Mouse (Mus musculus) forebrain, postnatal 0 days (tissue): ENCODE results near the gene Sh3gl2. TPM values are rescaled to one million over a fixed set of nuclear protein-coding genes. Genes with fewer than 3 reads are reported as not detected.

Source experiments
- ATAC-seq: fragments of 200-750 bp; cut with Nextera tagmentation; 2 replicates; pipeline ENCODE4 v1.8.0; 2017; ENCODE audit warnings: mild to moderate bottlenecking, moderate library complexity
- DNase-seq: peaks from one replicate; pipeline ENCODE4 v3.0.0-alpha.2; 2015
- H3K27ac ChIP-seq: fragments of 300-500 bp; sonication (generic); 2 replicates; pipeline ENCODE4 v1.5.1; 2014; ENCODE audit warnings: low read depth, mild to moderate bottlenecking, antibody characterized with exemption, low read length, moderate library complexity, mixed read lengths
- H3K27me3 ChIP-seq: fragments of 300-500 bp; sonication (generic); 2 replicates; pipeline ENCODE4 v1.6.1; 2014; ENCODE audit warnings: mild to moderate bottlenecking, low read length, mixed read lengths; ENCODE audit not compliant: insufficient read depth
- H3K36me3 ChIP-seq: fragments of 300-500 bp; sonication (generic); 2 replicates; pipeline ENCODE4 v1.6.1; 2014; ENCODE audit warnings: mild to moderate bottlenecking, moderate library complexity; ENCODE audit not compliant: insufficient read depth
- H3K4me1 ChIP-seq: fragments of 300-500 bp; sonication (generic); 2 replicates; pipeline ENCODE4 v1.6.1; 2014; ENCODE audit warnings: antibody characterized with exemption; ENCODE audit not compliant: insufficient read depth
- H3K4me2 ChIP-seq: fragments of 300-500 bp; sonication (generic); 2 replicates; pipeline ENCODE4 v1.6.1; 2014; ENCODE audit warnings: low read depth, mild to moderate bottlenecking, moderate library complexity
- H3K4me3 ChIP-seq: fragments of 300-500 bp; sonication (generic); 2 replicates; pipeline ENCODE4 v1.5.1; 2014; ENCODE audit warnings: low read depth, low read length, mixed read lengths
- H3K9ac ChIP-seq: fragments of 300-500 bp; sonication (generic); 2 replicates; pipeline ENCODE4 v1.6.1; 2014; ENCODE audit warnings: mild to moderate bottlenecking
- H3K9me3 ChIP-seq: fragments of 300-500 bp; sonication (generic); 2 replicates; pipeline ENCODE4 v1.6.1; 2016; ENCODE audit warnings: low read length
- CTCF ChIP-seq: sonication (generic); IDR thresholded peaks from 2 replicates; pipeline ENCODE4 v1.5.1; 2016; ENCODE audit warnings: antibody characterized with exemption, control low read depth, low read depth
- WGBS: fragments of 180-500 bp; shearing (Covaris S2); extraction: QIAGEN DNeasy Blood & Tissue Kit; methylation state at CpG from one replicate; pipeline ENCODE4 v1.1.7; 2014; 5-methylcytosine and 5-hydroxymethylcytosine counted together
- polyA plus RNA-seq: library from polyadenylated mRNA; unstranded; fragments of >200 nt; fragmentation: Nextera tagmentation; extraction: Ambion mirVana; gene quantifications from 2 replicates; pipeline ENCODE4 v1.2.1, GENCODE M21; 2015
- total RNA-seq: library from RNA; depleted of rRNA; stranded (reverse); fragments of >200 nt; gene quantifications from 2 replicates; pipeline ENCODE4 v1.2.3, GENCODE M21; 2014

Gene Sh3gl2
- total and polyA plus RNA-seq, 2 experiments from 2014 or later = 31.9 to 122 TPM

DNA sequence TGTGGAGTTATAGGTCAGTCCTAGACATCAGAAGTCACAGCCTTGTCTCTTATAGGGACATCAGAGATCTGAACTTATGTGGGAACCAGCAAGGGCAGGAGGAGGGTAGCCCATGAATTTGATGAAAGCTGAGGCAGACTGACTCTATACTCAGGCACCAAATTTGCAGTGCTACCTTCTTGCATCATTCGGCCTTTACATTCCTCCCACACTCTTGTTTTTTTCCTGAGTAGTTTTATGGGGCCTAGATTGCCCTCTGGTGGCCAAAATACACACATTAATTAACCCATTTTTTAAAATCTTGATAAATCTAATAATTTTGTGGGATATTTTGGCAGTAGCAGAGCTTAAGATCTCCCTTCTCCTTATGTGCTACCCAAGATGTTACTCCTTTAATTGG lies 186.9 kb downstream of the Sh3gl2 start:
- Histone ChIP-seq H3K4me2 (no peak overlapping the region), H3K27ac (no peak overlapping the region), H3K4me1 (no peaks in the 10 kb centered on the region), H3K36me3 (peaks cover 7% of the 10 kb centered on the region), H3K9ac (no peak overlapping the region), H3K27me3 (no peaks in the 10 kb centered on the region), H3K4me3 (no peak overlapping the region), H3K9me3 (no peaks in the 10 kb centered on the region)
- peak; percentile 29; the same call in 1 of the 2 replicates for ATAC-seq
- 18% methylated on average over 1 of the region's 1 CpGs for WGBS
- peak; percentile 70 for TF ChIP-seq CTCF
- peak; percentile 66 for DNase-seq

DNA sequence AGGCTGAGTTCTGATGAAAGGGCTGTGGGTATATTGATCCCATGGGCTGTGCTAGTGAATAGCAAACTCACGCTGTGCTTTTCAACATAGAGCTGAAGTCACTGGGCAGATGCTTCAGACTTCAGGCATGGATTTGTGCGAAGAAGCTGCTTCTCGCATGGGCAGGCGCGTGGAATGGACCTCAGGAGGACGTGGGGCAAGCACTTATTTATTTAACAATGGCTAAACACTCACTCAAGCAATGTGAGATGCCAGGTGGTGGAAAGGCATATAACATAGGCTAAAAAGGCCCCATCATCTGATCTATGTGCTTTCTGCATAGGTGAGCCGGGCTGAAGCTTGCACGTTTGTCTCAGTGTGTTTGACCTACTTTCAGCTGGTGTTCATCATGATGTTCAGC lies 193.8 kb downstream of the Sh3gl2 start:
- no peak overlapping the region for H3K4me2 ChIP-seq
- H3K4me1 ChIP-seq = no peaks in the 10 kb centered on the region
- no peaks in the 10 kb centered on the region for H3K27me3 ChIP-seq
- 59% methylated on average over 8 of the region's 8 CpGs for whole genome bisulfite sequencing
- no peaks in the 10 kb centered on the region for H3K36me3 ChIP-seq
- TF ChIP-seq CTCF = no peak
- no peak overlapping the region for H3K9ac ChIP-seq
- ATAC-seq (no peak), DNase-seq (no peak)
- no peak overlapping the region for H3K27ac ChIP-seq
- H3K4me3 ChIP-seq = no peak overlapping the region
- no peaks in the 10 kb centered on the region for H3K9me3 ChIP-seq

DNA sequence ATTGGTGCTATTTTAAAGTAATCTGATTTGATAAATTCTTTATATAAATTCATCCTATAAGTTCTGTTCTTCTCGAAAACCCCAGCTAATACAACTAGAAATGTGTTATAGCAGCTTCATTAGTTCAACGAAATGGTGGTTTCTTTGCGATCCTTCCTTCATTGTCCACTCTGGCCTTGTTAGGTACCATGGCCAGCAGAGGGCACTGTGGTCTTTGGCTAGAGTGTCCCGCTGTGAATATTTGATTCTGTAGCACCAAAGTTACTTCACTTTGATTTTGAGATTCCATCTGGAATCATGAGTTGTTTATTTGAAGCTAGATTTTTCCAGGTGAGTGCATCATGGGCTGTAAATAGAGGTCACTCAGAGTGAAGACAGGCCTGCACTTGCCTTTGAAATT lies 197.9 kb downstream of the Sh3gl2 start:
- Histone ChIP-seq H3K9me3 (no peaks in the 10 kb centered on the region), H3K27ac (no peak overlapping the region), H3K4me3 (no peak overlapping the region), H3K27me3 (no peaks in the 10 kb centered on the region), H3K9ac (no peak overlapping the region), H3K4me2 (no peak overlapping the region), H3K36me3 (no peaks in the 10 kb centered on the region), H3K4me1 (no peaks in the 10 kb centered on the region)
- WGBS = 42% methylated on average over 4 of the region's 4 CpGs
- DNase-seq = peak; percentile 76
- peak; percentile 83 for TF ChIP-seq CTCF
- no peak for ATAC-seq

DNA sequence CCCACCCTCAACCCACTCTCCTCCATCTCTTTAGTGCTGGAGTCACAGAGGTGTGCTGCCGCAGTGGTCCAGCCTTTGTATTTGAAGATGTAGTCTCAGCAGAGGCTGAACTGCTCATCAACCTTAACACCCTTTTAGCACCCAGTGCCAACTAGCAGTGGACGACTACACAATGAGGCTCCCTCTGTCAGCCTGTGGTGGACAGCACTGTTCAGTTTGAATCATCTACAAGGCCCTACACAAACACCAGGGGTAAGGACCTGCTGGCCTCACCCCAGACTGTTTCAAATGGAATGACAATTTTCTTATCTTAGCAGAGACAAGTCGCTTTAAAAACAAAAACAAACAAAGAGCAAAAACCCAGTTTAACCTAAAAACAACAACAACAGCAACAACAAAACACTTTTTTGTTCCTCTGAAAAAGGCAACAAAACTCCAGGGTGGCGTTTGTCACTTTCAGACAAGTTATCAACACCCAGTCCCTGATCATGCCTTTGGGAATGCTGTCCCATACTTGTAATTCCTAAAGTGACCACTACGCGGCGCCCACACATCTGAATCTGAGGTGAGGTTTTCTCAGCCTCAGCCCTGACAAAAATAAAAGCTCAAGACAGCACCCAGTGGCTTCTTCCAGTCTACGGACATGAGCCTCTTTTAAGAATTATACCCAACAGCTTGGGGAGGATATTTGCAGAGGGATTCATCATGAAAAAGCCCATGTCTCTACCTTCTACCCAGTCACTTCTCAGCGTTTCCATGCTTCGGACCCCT lies 199.7 kb downstream of the Sh3gl2 start:
- no peak overlapping the region for H3K27ac ChIP-seq
- no peaks in the 10 kb centered on the region for H3K27me3 ChIP-seq
- WGBS = 46% methylated on average over 10 of the region's 10 CpGs
- TF ChIP-seq CTCF = peak; percentile 92
- no peak overlapping the region for H3K4me3 ChIP-seq
- H3K9ac ChIP-seq = no peak overlapping the region
- peak; percentile 83 for DNase-seq
- H3K4me1 ChIP-seq = no peaks in the 10 kb centered on the region
- H3K9me3 ChIP-seq = no peaks in the 10 kb centered on the region
- H3K36me3 ChIP-seq = no peaks in the 10 kb centered on the region
- peak; percentile 67 for ATAC-seq
- no peak overlapping the region for H3K4me2 ChIP-seq

DNA sequence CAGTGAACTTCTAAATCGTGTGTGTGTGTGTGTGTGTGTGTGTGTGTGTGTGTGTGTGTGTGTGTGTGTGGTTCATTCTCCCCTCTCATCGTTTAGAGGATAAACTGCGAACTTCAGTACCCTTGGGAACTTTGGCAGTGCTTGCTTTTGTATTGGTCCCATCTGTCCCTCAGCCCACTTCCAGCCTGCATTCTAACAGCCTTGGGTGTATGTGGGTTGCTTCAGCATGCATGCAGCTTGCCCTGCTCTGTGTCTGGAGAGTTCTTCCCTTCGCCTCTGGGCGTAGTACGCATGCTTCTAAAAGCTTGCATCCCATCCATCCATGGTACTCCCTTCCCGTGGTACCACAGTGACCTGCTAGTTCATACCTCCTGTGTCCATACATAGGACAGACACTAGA lies 200.3 kb downstream of the Sh3gl2 start:
- ATAC-seq = peak; percentile 63
- no peak overlapping the region for H3K4me3 ChIP-seq
- TF ChIP-seq CTCF = no peak
- WGBS = 59% methylated on average over 7 of the region's 7 CpGs
- no peaks in the 10 kb centered on the region for H3K9me3 ChIP-seq
- H3K36me3 ChIP-seq = no peaks in the 10 kb centered on the region
- H3K27me3 ChIP-seq = no peaks in the 10 kb centered on the region
- peak; percentile 17 for DNase-seq
- no peak overlapping the region for H3K9ac ChIP-seq
- H3K4me2 ChIP-seq = no peak overlapping the region
- H3K4me1 ChIP-seq = no peaks in the 10 kb centered on the region
- no peak overlapping the region for H3K27ac ChIP-seq

DNA sequence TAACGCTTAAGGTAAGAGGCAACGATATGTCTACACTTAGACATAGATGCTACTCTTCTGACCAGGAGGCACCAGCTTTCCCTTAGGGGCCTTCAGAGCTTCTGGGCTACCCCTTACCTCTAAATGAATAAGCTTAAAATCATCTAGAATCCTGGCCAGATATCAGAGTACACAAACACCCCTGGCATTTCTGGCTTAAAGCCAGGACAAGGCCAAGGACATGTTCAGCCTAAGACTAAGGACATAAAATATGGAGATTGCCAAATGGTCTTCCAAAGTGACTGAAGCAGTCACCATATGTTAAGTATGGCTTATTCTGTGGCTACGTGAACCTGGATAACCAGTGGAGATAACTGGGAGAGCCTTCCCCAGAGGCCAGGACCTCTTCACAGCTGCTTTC lies 211.5 kb downstream of the Sh3gl2 start:
- Histone ChIP-seq H3K9ac (no peak overlapping the region), H3K4me1 (no peaks in the 10 kb centered on the region), H3K4me3 (no peak overlapping the region), H3K27me3 (no peaks in the 10 kb centered on the region), H3K4me2 (no peak overlapping the region), H3K36me3 (no peaks in the 10 kb centered on the region), H3K9me3 (no peaks in the 10 kb centered on the region), H3K27ac (no peak overlapping the region)
- DNase-seq (no peak), ATAC-seq (no peak)
- no peak for TF ChIP-seq CTCF
- 94% methylated on average over 3 of the region's 3 CpGs for WGBS

DNA sequence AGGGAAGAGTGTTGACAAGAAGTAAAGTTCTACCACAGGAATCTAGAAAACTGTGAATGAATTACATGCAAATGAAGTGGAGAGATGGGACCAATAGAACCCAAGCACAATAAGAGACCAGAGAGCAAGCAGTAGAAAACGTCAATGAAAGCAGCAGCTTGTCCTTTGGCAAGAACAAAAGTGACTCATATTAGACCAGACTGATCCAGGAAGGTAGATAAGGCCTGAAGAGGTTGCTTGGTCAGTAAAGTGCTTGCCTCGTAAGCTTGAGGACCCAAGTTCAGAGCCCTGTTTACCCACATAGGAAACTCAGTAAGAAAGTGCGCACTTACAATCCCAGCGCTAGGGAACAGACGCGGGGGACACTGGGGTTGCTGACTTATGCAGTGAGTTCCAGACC lies 215.5 kb downstream of the Sh3gl2 start:
- Histone ChIP-seq H3K27ac (no peak overlapping the region), H3K4me2 (no peak overlapping the region), H3K9ac (no peak overlapping the region), H3K9me3 (no peaks in the 10 kb centered on the region), H3K4me3 (no peak overlapping the region), H3K36me3 (no peaks in the 10 kb centered on the region), H3K4me1 (no peaks in the 10 kb centered on the region), H3K27me3 (no peaks in the 10 kb centered on the region)
- 85% methylated on average over 6 of the region's 6 CpGs for WGBS
- DNase-seq (no peak), ATAC-seq (no peak)
- no peak for TF ChIP-seq CTCF
